Mouse (Mus musculus) erythroblast, embryonic 14.5 days (primary cell): Measurements from ENCODE around the gene A530016L24Rik. TPM values are rescaled to one million over a fixed set of nuclear protein-coding genes. Genes with fewer than 3 reads are reported as not detected.

Experiments
- H3K27me3 ChIP-seq: 2 replicates; pipeline ENCODE4 v1.6.1; 2012; ENCODE audit warnings: inconsistent platforms; ENCODE audit not compliant: control insufficient read depth
- H3K36me3 ChIP-seq: 2 replicates; pipeline ENCODE4 v1.6.1; 2012; ENCODE audit warnings: mild to moderate bottlenecking, inconsistent platforms; ENCODE audit not compliant: control insufficient read depth
- H3K4me1 ChIP-seq: 2 replicates; pipeline ENCODE4 v1.6.1; 2012; ENCODE audit warnings: inconsistent platforms; ENCODE audit not compliant: control insufficient read depth
- H3K4me3 ChIP-seq: replicated peaks from 2 replicates; pipeline ENCODE3; 2012; ENCODE audit warnings: moderate library complexity, mild to moderate bottlenecking, inconsistent platforms
- H3K9me3 ChIP-seq: 2 replicates; pipeline ENCODE4 v1.6.1; 2012; ENCODE audit warnings: low read length, inconsistent platforms, mixed read lengths; ENCODE audit not compliant: control insufficient read depth
- GATA1 ChIP-seq: IDR thresholded peaks from 2 replicates; pipeline ENCODE4 v1.6.1; 2012; ENCODE audit warnings: low read length, inconsistent platforms, mixed read lengths
- TAL1 ChIP-seq: IDR thresholded peaks from 3 replicates; pipeline ENCODE4 v1.6.1; 2012; ENCODE audit warnings: low read length, inconsistent platforms, mixed read lengths
- polyA plus RNA-seq: library from polyadenylated mRNA; stranded (reverse); fragments of >175 nt; gene quantifications from 2 replicates; pipeline ENCODE4 v1.2.3, GENCODE M21; 2012

A530016L24Rik gene
- polyA plus RNA-seq, 1 experiment = 0.01 TPM

- H3K27me3 ChIP-seq = peaks cover 14% of the 10 kb centered on the region
- TF ChIP-seq GATA1 (no peak), TAL1 (no peak)
- H3K4me3 ChIP-seq = no peak overlapping the region
- no peaks in the 10 kb centered on the region for H3K9me3 ChIP-seq
- no peaks in the 10 kb centered on the region for H3K36me3 ChIP-seq
- H3K4me1 ChIP-seq = no peaks in the 10 kb centered on the region
Measured at GRCm38 (mm10) chr12:112510733-112511372, 21.6 kb downstream of the A530016L24Rik start.

- TF ChIP-seq GATA1 = no peak
- TF ChIP-seq TAL1 = no peak
Measured at GRCm38 (mm10) chr12:112514897-112515296, 25.6 kb downstream of the A530016L24Rik start.

GRCm38 (mm10) chr12:112516697-112517337 lies 27.6 kb downstream of the A530016L24Rik start, which contains the start of gene Tmem179:
Tmem179 (minus strand) TSS chr12:112516747.
- no peak within 1 kb of the TSS for H3K4me3 ChIP-seq

More at GRCm38 (mm10) chr12:112514897-112515296, 25.6 kb downstream of the A530016L24Rik start:
- H3K9me3 ChIP-seq = no peaks in the 10 kb centered on the region
- H3K4me3 ChIP-seq = no peak overlapping the region
- H3K4me1 ChIP-seq = peaks cover 6% of the 10 kb centered on the region
- peaks cover 14% of the 10 kb centered on the region for H3K27me3 ChIP-seq
- H3K36me3 ChIP-seq = no peaks in the 10 kb centered on the region

GRCm38 (mm10) chr12:112518105-112518504 lies 28.9 kb downstream of the A530016L24Rik start:
- no peaks in the 10 kb centered on the region for H3K9me3 ChIP-seq
- H3K4me1 ChIP-seq = peaks cover 6% of the 10 kb centered on the region
- no peaks in the 10 kb centered on the region for H3K36me3 ChIP-seq
- H3K4me3 ChIP-seq = no peak overlapping the region
- TF ChIP-seq GATA1 (no peak), TAL1 (no peak)
- H3K27me3 ChIP-seq = no peaks in the 10 kb centered on the region

More at GRCm38 (mm10) chr12:112516697-112517337, 27.6 kb downstream of the A530016L24Rik start, which contains the start of gene Tmem179:
- H3K9me3 ChIP-seq = no peaks in the 10 kb centered on the region
- TF ChIP-seq GATA1 (no peak), TAL1 (no peak)
- no peaks in the 10 kb centered on the region for H3K36me3 ChIP-seq
- H3K27me3 ChIP-seq = 0 out of 2 replicates have a peak, but pooled peaks cover 2% of the 10 kb centered on the region
- peaks cover 6% of the 10 kb centered on the region for H3K4me1 ChIP-seq

GRCm38 (mm10) chr12:112533758-112534157 lies 44.5 kb downstream of the A530016L24Rik start:
- TF ChIP-seq TAL1 (no peak), GATA1 (no peak)
- H3K9me3 ChIP-seq = no peaks in the 10 kb centered on the region
- H3K36me3 ChIP-seq = no peaks in the 10 kb centered on the region
- H3K4me1 ChIP-seq = no peaks in the 10 kb centered on the region
- H3K27me3 ChIP-seq = no peaks in the 10 kb centered on the region
- no peak overlapping the region for H3K4me3 ChIP-seq

GRCm38 (mm10) chr12:112537233-112537632 lies 48.0 kb downstream of the A530016L24Rik start:
- TF ChIP-seq TAL1 (no peak), GATA1 (no peak)
- no peaks in the 10 kb centered on the region for H3K27me3 ChIP-seq

GRCm38 (mm10) chr12:112538356-112538755 lies 49.1 kb downstream of the A530016L24Rik start:
- TF ChIP-seq TAL1 (no peak), GATA1 (no peak)

More at GRCm38 (mm10) chr12:112537233-112537632, 48.0 kb downstream of the A530016L24Rik start:
- H3K4me1 ChIP-seq = no peaks in the 10 kb centered on the region
- no peak overlapping the region for H3K4me3 ChIP-seq
- no peaks in the 10 kb centered on the region for H3K36me3 ChIP-seq
- no peaks in the 10 kb centered on the region for H3K9me3 ChIP-seq

GRCm38 (mm10) chr12:112539466-112539965 lies 50.3 kb downstream of the A530016L24Rik start:
- H3K36me3 ChIP-seq = no peaks in the 10 kb centered on the region
- TF ChIP-seq TAL1 (no peak), GATA1 (no peak)
- H3K27me3 ChIP-seq = no peaks in the 10 kb centered on the region
- peaks cover 2% of the 10 kb centered on the region; the same call in 1 of the 2 replicates for H3K4me1 ChIP-seq
- no peak overlapping the region for H3K4me3 ChIP-seq
- H3K9me3 ChIP-seq = no peaks in the 10 kb centered on the region

More at GRCm38 (mm10) chr12:112538356-112538755, 49.1 kb downstream of the A530016L24Rik start:
- H3K4me1 ChIP-seq = no peaks in the 10 kb centered on the region
- no peaks in the 10 kb centered on the region for H3K9me3 ChIP-seq
- H3K36me3 ChIP-seq = no peaks in the 10 kb centered on the region
- no peaks in the 10 kb centered on the region for H3K27me3 ChIP-seq
- H3K4me3 ChIP-seq = no peak overlapping the region

- Histone ChIP-seq H3K27me3 (no peaks in the 10 kb centered on the region), H3K4me3 (no peak overlapping the region), H3K4me1 (peaks cover 2% of the 10 kb centered on the region; the same call in 1 of the 2 replicates), H3K36me3 (no peaks in the 10 kb centered on the region), H3K9me3 (no peaks in the 10 kb centered on the region)
- no peak for TF ChIP-seq GATA1
Measured at GRCm38 (mm10) chr12:112540321-112540720, 51.1 kb downstream of the A530016L24Rik start.
